Mouse (Mus musculus): ENCODE data around the gene Art5. TPM values are rescaled to one million over a fixed set of nuclear protein-coding genes. Genes with fewer than 3 reads are reported as not detected.
"Not testable (repeated sequence)": the region's sequence is repeated elsewhere in the genome, so short reads cannot be mapped to it uniquely, and the experiment has no call there.

Art5 gene
- polyA plus RNA-seq, 1 experiment from 2014 or later = 0.46 TPM

DNA sequence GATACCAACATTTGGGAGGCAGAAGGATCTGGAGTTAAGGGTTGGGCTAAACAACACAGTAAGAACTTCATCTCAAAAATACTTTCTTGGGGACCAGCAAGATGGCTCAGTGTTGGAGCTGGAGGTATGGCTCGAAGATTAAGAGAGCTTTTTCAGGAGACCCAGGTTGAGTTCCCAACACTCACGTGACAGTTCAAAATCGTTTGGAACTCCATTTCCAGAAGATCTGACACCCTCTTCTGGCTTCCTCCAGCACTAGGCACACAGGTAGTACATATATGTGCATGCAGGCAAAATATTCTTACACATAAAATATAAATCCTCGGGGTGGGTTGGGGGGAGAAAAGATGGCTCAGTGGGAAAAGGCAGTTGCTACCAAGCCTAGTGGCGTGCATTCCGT is 42.9 kb downstream of the Art5 start:
- Histone ChIP-seq H3K36me3 (ENCODE audit: control insufficient read depth, insufficient read depth, low read length) (peaks cover 14% of the 10 kb centered on the region), H3K27ac (ENCODE audit: low read depth) (peak overlapping the region; percentile 87; the same call in 1 of the 2 replicates), H3K27me3 (replicated peaks; ENCODE audit: control insufficient read depth, insufficient read depth, low read length) (no peaks in the 10 kb centered on the region), H3K4me2 (ENCODE audit: low read length) (peak overlapping the region; percentile 90), H3K9ac (ENCODE audit: low read length) (peak overlapping the region; percentile 57), H3K4me1 (replicated peaks; ENCODE audit: control insufficient read depth, insufficient read depth, low read length) (peaks cover 21% of the 10 kb centered on the region), H3K9me3 (ENCODE audit: control insufficient read depth, low read length) (no peaks in the 10 kb centered on the region), H3K4me3 (ENCODE audit: low read depth, low read length) (peak overlapping the region; percentile 73)
- no peak for DNase-seq (ENCODE audit: low spot score)
- ATAC-seq (replicated peaks; ENCODE audit: low FRiP score, low TSS enrichment, low read depth) = no peak
- 62% methylated on average over 6 of the region's 6 CpGs for WGBS

DNA sequence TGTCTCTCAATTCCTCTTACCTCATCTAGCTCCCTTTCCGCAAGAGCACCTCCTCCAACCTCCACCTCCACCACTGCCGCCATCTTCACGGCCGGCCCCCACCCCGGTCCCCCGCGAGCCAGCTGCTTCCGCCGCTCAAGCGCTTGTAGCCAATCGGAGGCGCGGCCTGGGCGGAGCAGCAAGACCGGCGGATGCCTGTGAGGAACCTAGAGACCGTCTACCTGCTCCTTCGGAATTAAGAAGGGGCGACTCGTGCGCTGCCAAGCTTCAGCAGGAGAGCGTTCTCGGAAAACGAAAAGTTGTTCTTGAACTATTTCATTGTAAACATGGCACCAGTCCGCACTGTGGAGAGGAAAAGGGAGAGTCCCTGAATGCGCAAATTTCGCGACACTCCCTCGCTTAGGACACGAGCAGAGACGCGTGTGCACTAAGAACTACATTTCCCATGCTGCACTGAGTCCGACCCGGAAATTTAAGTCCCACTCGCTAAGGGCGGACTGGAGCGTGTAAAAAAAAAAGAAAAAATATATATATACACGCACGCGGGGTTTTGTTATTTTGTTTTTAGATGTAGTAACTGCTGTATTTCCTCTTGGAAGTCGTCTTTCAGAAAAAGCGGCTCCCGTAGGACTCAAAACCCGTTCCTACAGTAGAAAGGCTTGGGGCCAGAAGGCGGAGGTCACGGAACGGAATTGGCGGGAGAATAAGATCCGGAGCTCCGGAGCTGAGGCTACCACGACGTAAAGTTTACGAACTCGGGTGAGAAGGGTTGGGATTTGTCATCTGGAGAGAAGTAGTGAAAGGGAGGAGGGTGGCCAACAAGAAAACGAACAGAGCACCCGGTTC is 44.0 kb downstream of the Art5 start, which contains the start of the genes Rnf121, Xndc1 and Xntrpc:
Gene Rnf121, minus strand, starts transcription at position 424 of the 846 bp plus-strand sequence.
Gene Xndc1, plus strand, starts transcription at position 466 of the 846 bp plus-strand sequence.
Gene Xntrpc, plus strand, starts transcription at position 668 of the 846 bp plus-strand sequence.
- Histone ChIP-seq H3K27me3 (replicated peaks; ENCODE audit: control insufficient read depth, insufficient read depth, low read length) (no peaks in the 10 kb centered on the region), H3K9me3 (ENCODE audit: control insufficient read depth, low read length) (no peaks in the 10 kb centered on the region), H3K4me3 (ENCODE audit: low read depth, low read length) (peak within 1 kb of the TSS; percentile 73), H3K36me3 (ENCODE audit: control insufficient read depth, insufficient read depth, low read length) (0 out of 2 replicates have a peak, but pooled peaks cover 8% of the 10 kb centered on the region), H3K4me2 (ENCODE audit: low read length) (peak within 1 kb of the TSS; percentile 90), H3K4me1 (replicated peaks; ENCODE audit: control insufficient read depth, insufficient read depth, low read length) (peaks cover 21% of the 10 kb centered on the region), H3K9ac (ENCODE audit: low read length) (peak within 1 kb of the TSS; percentile 57), H3K27ac (ENCODE audit: low read depth) (peak within 1 kb of the TSS; percentile 87)
- DNase-seq (ENCODE audit: low spot score) (peak; percentile 98), ATAC-seq (replicated peaks; ENCODE audit: low FRiP score, low TSS enrichment, low read depth) (peak; percentile 97)
- WGBS = under 1% methylated on average over 56 of the region's 56 CpGs

DNA sequence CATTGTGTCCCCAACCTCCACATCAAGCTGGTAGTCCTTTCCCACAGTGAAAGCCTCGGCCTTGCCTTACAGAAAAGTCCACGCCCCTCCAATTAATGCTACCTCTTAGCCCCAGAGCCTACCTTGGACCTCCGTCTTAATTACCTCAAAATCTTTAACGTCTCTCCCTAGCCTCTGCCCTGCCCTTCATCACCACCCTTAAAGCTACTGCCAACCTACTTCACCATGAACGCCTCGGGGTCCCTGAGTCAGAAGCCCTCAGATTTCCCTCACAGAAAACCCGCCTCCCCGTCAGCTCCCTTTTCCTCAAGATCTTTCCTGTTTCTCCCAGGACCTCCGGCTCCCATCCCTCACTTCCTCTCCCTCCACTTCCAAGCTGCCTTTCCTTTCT is 44.6 kb downstream of the Art5 start:
- under 1% methylated on average over 9 of the region's 9 CpGs for WGBS
- Histone ChIP-seq H3K36me3 (ENCODE audit: control insufficient read depth, insufficient read depth, low read length) (peaks cover 11% of the 10 kb centered on the region), H3K27ac (ENCODE audit: low read depth) (peak overlapping the region; percentile 87), H3K27me3 (replicated peaks; ENCODE audit: control insufficient read depth, insufficient read depth, low read length) (no peaks in the 10 kb centered on the region), H3K4me3 (ENCODE audit: low read depth, low read length) (peak overlapping the region; percentile 73), H3K4me1 (replicated peaks; ENCODE audit: control insufficient read depth, insufficient read depth, low read length) (peaks cover 21% of the 10 kb centered on the region), H3K9me3 (ENCODE audit: control insufficient read depth, low read length) (no peaks in the 10 kb centered on the region), H3K4me2 (ENCODE audit: low read length) (peak overlapping the region; percentile 90), H3K9ac (ENCODE audit: low read length) (peak overlapping the region; percentile 57)
- ATAC-seq (replicated peaks; ENCODE audit: low FRiP score, low TSS enrichment, low read depth) = peak; percentile 22
- DNase-seq (ENCODE audit: low spot score) = no peak

DNA sequence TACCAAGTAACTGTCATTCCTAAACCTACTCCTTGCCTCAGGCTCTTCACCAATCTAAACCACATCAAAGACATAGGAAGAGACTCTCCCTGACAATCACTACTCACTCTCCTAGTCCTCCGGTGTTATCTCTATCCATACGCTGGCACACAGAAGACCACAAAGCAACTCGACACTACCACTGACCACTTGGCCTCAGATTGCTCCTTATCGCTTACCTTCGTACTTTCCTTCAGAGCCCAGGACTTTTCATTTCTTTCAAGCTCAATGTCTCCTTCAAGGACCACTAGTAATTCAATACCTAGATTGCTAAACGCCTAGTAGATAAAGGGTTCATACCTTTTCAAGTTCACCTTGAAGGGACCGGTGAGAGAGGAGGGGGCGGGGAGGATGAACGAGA is 45.4 kb downstream of the Art5 start:
- Histone ChIP-seq H3K27ac (ENCODE audit: low read depth) (no peak overlapping the region), H3K4me2 (ENCODE audit: low read length) (peak overlapping the region; percentile 90), H3K4me3 (ENCODE audit: low read depth, low read length) (peak overlapping the region; percentile 73), H3K4me1 (replicated peaks; ENCODE audit: control insufficient read depth, insufficient read depth, low read length) (peaks cover 21% of the 10 kb centered on the region), H3K9ac (ENCODE audit: low read length) (no peak overlapping the region), H3K9me3 (ENCODE audit: control insufficient read depth, low read length) (no peaks in the 10 kb centered on the region), H3K27me3 (replicated peaks; ENCODE audit: control insufficient read depth, insufficient read depth, low read length) (no peaks in the 10 kb centered on the region), H3K36me3 (ENCODE audit: control insufficient read depth, insufficient read depth, low read length) (peaks cover 18% of the 10 kb centered on the region)
- ATAC-seq (replicated peaks; ENCODE audit: low FRiP score, low TSS enrichment, low read depth) (no peak), DNase-seq (ENCODE audit: low spot score) (no peak)
- 76% methylated on average over 9 of the region's 9 CpGs for WGBS

DNA sequence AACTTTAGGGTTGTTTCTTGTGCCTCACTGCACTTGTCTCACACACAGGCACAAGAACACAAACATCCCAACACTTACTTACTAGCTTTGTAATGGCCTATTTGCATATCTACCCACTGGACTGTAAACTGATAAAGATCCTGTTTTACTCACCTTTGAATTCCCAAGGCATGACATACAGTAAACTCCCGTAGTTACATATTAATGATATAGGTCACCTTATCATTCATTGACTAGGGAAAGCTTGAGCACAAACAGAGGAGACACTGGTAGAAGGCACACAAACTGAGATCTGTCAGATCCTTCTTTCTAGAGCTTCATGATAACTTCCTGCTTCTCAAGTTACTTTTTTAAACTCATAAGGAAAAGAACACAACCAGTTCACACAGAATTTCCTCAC is 47.1 kb downstream of the Art5 start:
- Histone ChIP-seq H3K36me3 (ENCODE audit: control insufficient read depth, insufficient read depth, low read length) (peaks cover 25% of the 10 kb centered on the region), H3K4me1 (replicated peaks; ENCODE audit: control insufficient read depth, insufficient read depth, low read length) (peaks cover 21% of the 10 kb centered on the region), H3K4me3 (ENCODE audit: low read depth, low read length) (no peak overlapping the region), H3K9me3 (ENCODE audit: control insufficient read depth, low read length) (no peaks in the 10 kb centered on the region), H3K4me2 (ENCODE audit: low read length) (peak overlapping the region; percentile 25), H3K27me3 (replicated peaks; ENCODE audit: control insufficient read depth, insufficient read depth, low read length) (no peaks in the 10 kb centered on the region), H3K27ac (ENCODE audit: low read depth) (no peak overlapping the region; the same call in 1 of the 2 replicates), H3K9ac (ENCODE audit: low read length) (no peak overlapping the region)
- WGBS = 82% methylated on average over 1 of the region's 1 CpGs
- no peak for DNase-seq (ENCODE audit: low spot score)
- no peak for ATAC-seq (replicated peaks; ENCODE audit: low FRiP score, low TSS enrichment, low read depth)

DNA sequence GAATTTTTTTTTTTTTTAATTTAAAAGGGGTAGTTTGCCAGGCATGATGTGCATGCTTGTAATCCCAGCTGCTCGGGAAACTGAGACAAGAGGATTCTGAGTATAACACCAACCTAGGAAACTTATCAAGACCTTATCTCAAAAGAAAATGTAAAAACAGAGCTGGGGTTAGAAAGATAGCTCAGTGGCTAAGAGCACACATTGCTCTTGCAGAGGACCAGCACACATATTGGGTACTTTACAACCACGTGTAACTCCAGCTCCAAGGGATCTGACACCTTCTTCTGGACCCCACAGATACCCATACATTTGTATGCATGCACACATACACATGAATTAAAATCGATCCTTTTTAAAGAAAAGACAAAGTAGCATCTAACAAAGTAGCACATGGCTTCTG is 47.9 kb downstream of the Art5 start:
- Histone ChIP-seq H3K4me3 (ENCODE audit: low read depth, low read length) (no peak overlapping the region), H3K4me2 (ENCODE audit: low read length) (no peak overlapping the region), H3K4me1 (replicated peaks; ENCODE audit: control insufficient read depth, insufficient read depth, low read length) (peaks cover 17% of the 10 kb centered on the region), H3K9ac (ENCODE audit: low read length) (no peak overlapping the region), H3K9me3 (ENCODE audit: control insufficient read depth, low read length) (no peaks in the 10 kb centered on the region), H3K27me3 (replicated peaks; ENCODE audit: control insufficient read depth, insufficient read depth, low read length) (no peaks in the 10 kb centered on the region), H3K36me3 (ENCODE audit: control insufficient read depth, insufficient read depth, low read length) (peaks cover 33% of the 10 kb centered on the region), H3K27ac (ENCODE audit: low read depth) (no peak overlapping the region)
- ATAC-seq (replicated peaks; ENCODE audit: low FRiP score, low TSS enrichment, low read depth) (no peak), DNase-seq (ENCODE audit: low spot score) (no peak)
- WGBS = 83% methylated on average over 3 of the region's 3 CpGs

DNA sequence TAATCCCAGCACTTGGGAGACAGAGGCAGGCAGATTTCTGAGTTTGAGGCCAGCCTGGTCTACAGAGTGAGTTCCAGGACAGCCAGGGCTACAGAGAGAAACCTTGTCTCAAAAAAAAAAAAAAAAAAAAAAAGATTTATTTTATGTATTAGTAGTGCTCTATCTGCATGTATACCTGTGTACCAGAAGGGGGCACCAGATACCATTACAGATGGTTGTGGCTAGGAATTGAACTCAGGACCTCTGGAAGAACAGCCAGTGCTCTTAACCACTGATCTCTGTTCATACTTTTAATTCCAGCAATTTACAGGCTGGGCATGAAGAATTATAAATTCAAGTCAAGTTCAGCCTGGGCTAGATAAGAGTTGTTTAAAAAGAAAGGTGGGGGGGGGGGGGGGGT is 60.8 kb downstream of the Art5 start:
- not testable (repeated sequence) for H3K4me1 ChIP-seq (replicated peaks; ENCODE audit: control insufficient read depth, insufficient read depth, low read length); ATAC-seq (replicated peaks; ENCODE audit: low FRiP score, low TSS enrichment, low read depth); H3K4me3 ChIP-seq (ENCODE audit: low read depth, low read length); H3K9me3 ChIP-seq (ENCODE audit: control insufficient read depth, low read length); H3K27me3 ChIP-seq (replicated peaks; ENCODE audit: control insufficient read depth, insufficient read depth, low read length); H3K9ac ChIP-seq (ENCODE audit: low read length); H3K4me2 ChIP-seq (ENCODE audit: low read length); DNase-seq (ENCODE audit: low spot score); H3K27ac ChIP-seq (ENCODE audit: low read depth)
- peaks cover 16% of the 10 kb centered on the region; the same call in 1 of the 2 replicates for H3K36me3 ChIP-seq (ENCODE audit: control insufficient read depth, insufficient read depth, low read length)
